10 mouse cellular contexts compared by ENCODE assay signal in genomic region chr2:127341159-127341558, GRCm38 (mm10). TPM values are rescaled to one million over a fixed set of nuclear protein-coding genes. Genes with fewer than 3 reads are reported as not detected.
DNase-seq lines count a peak whose midpoint lies in the region; ATAC-seq and TF ChIP-seq lines count a peak whose summit lies in the region.
"Had no signal": no experiment of that assay in that cellular context is flagged by ENCODE, and none has a peak within 500 bp of the region (broad histone marks: within the 10 kb centered on the region; RNA-seq: fewer than 3 reads in every experiment).

No protein-coding gene starts in this region.

- TF ChIP-seq POLR2A in bone marrow macrophage, adult 2 months (IDR thresholded peaks at IDR 0.05; ENCODE audit: borderline replicate concordance, low read depth, low read length): no peak

- no peak overlapping the region for H3K27ac ChIP-seq in heart, embryonic 12.5 days (ENCODE audit: poor library complexity, severe bottlenecking)
- H3K27ac ChIP-seq in bone marrow macrophage, adult 2 months (ENCODE audit: insufficient read depth, low read depth, low read length): no peak overlapping the region
- H3K27ac ChIP-seq in stomach, postnatal 0 days (replicated peaks): no peak overlapping the region
- H3K27ac ChIP-seq: hindbrain, embryonic 15.5 days had no signal

- no peak for ATAC-seq in heart, embryonic 12.5 days (ENCODE audit: insufficient number of reproducible peaks, low FRiP score)
- 0 out of 2 replicates have a peak, but pooled peaks have one; percentile 19 for ATAC-seq in megakaryocyte-erythroid progenitor cell, adult 5-6 weeks (replicated peaks; ENCODE audit: low FRiP score, low TSS enrichment, poor library complexity, severe bottlenecking)
- ATAC-seq in stomach, postnatal 0 days (ENCODE audit: low FRiP score, low TSS enrichment): 0 out of 2 replicates have a peak, but pooled peaks have one; percentile 27

- H3K9ac ChIP-seq in heart, embryonic 12.5 days: no peak overlapping the region
- H3K9ac ChIP-seq in stomach, postnatal 0 days (ENCODE audit: low read length): no peak overlapping the region
- H3K9ac ChIP-seq: hindbrain, embryonic 15.5 days had no signal

- no peak overlapping the region for H3K4me2 ChIP-seq in heart, embryonic 12.5 days
- no peak overlapping the region for H3K4me2 ChIP-seq in stomach, postnatal 0 days (replicated peaks; ENCODE audit: low read depth)
- H3K4me2 ChIP-seq: hindbrain, embryonic 15.5 days had no signal

- WGBS in heart, embryonic 12.5 days: 10% methylated on average over 3 of the region's 3 CpGs
- WGBS in stomach, postnatal 0 days: 4% methylated on average over 3 of the region's 3 CpGs

- peaks cover 13% of the 10 kb centered on the region for H3K27me3 ChIP-seq in heart, embryonic 12.5 days (replicated peaks)
- peaks cover 3% of the 10 kb centered on the region; the same call in 1 of the 2 replicates for H3K27me3 ChIP-seq in stomach, postnatal 0 days (ENCODE audit: control insufficient read depth, insufficient read depth, low read length)

- H3K4me1 ChIP-seq in heart, embryonic 12.5 days (replicated peaks): peaks cover 8% of the 10 kb centered on the region
- H3K4me1 ChIP-seq in bone marrow macrophage, adult 2 months (ENCODE audit: control insufficient read depth, insufficient read depth, low read length): peaks cover 11% of the 10 kb centered on the region
- H3K4me1 ChIP-seq in stomach, postnatal 0 days (replicated peaks; ENCODE audit: control insufficient read depth, insufficient read depth): 0 out of 2 replicates have a peak, but pooled peaks cover 2% of the 10 kb centered on the region

- no peaks in the 10 kb centered on the region for H3K36me3 ChIP-seq in heart, embryonic 12.5 days
- no peaks in the 10 kb centered on the region for H3K36me3 ChIP-seq in stomach, postnatal 0 days (ENCODE audit: control insufficient read depth, insufficient read depth, low read length)
- H3K36me3 ChIP-seq: hindbrain, embryonic 15.5 days had no signal

- H3K9me3 ChIP-seq in heart, embryonic 12.5 days (replicated peaks): no peaks in the 10 kb centered on the region
- H3K9me3 ChIP-seq in stomach, postnatal 0 days (ENCODE audit: control insufficient read depth, low read length): no peaks in the 10 kb centered on the region
- H3K9me3 ChIP-seq: hindbrain, embryonic 15.5 days had no signal

- peak; percentile 95 for TF ChIP-seq CTCF in bone marrow macrophage, adult 2 months (IDR thresholded peaks at IDR 0.05; ENCODE audit: low read depth, low read length)
- peak; percentile 91 for TF ChIP-seq CTCF in stomach, postnatal 0 days (IDR thresholded peaks at IDR 0.05; ENCODE audit: low read depth)

- TF ChIP-seq EP300 in stomach, postnatal 0 days (optimal IDR thresholded peaks at IDR 0.05): no peak

- H3K4me3 ChIP-seq in heart, embryonic 12.5 days: no peak overlapping the region
- H3K4me3 ChIP-seq in bone marrow macrophage, adult 2 months (ENCODE audit: insufficient read depth, low read length): no peak overlapping the region
- H3K4me3 ChIP-seq in stomach, postnatal 0 days (ENCODE audit: low read depth, low read length): no peak overlapping the region
- H3K4me3 ChIP-seq: hindbrain, embryonic 15.5 days had no signal

- peak; percentile 39 to 80 for DNase-seq in heart, adult 18-20 months
- DNase-seq in CD8-positive naive resting alpha-beta T cell, adult 2 months (ENCODE audit: low read depth in 2 of 2, low spot score in 2 of 2): peak; percentile 69 to 80
- peak; percentile 68 for DNase-seq in gastrocnemius, postnatal 10 days
- DNase-seq in layer of hippocampus, adult 9-10 months (ENCODE audit: low spot score): peak; percentile 38
- peak; percentile 58 for DNase-seq in stomach, postnatal 0 days (ENCODE audit: low spot score)

RNA-seq across cellular contexts. Expression of gene Astl, which starts 2.7 kb away (rescaled TPM):
- total RNA-seq in heart, adult 18-20 months (2021): not detected
- not detected in 2 replicates for polyA plus RNA-seq in heart, embryonic 12.5 days (2016; fragmentation: Nextera tagmentation; extraction: Ambion mirVana)
- polyA plus RNA-seq in bone marrow macrophage, adult 2 months (2012; ENCODE audit: insufficient read depth, insufficient read length, missing spikeins): 0.59 TPM in 1 of 2 replicates, not detected in the other
- under 1 TPM in 1 of 2 experiments, not detected in 1; 0.16 TPM for total RNA-seq in gastrocnemius, postnatal 10 days (2021)
- 0.40 TPM in 1 of 2 replicates, not detected in the other for total RNA-seq in megakaryocyte-erythroid progenitor cell, adult 5-6 weeks (2014; fragmentation: Nextera tagmentation)
- total RNA-seq in megakaryocyte-erythroid progenitor cell, adult 5-6 weeks (2017): not detected in 2 replicates
- not detected in 2 replicates for polyA plus RNA-seq in stomach, postnatal 0 days (2015; fragmentation: Nextera tagmentation; extraction: Ambion mirVana)
- total RNA-seq: adrenal gland, postnatal 4 days had no signal
- polyA plus RNA-seq: hindbrain, embryonic 15.5 days had no signal

RNA-seq across cellular contexts. Expression of gene Dusp2, which starts 5.2 kb away (rescaled TPM):
- 1 to 10 TPM in 1 of 2 experiments, under 1 TPM in 1; 0.57 to 2.0 TPM for total RNA-seq in heart, adult 18-20 months (2021)
- polyA plus RNA-seq in heart, embryonic 12.5 days (2016; fragmentation: Nextera tagmentation; extraction: Ambion mirVana): 23.8 and 26.3 TPM in 2 replicates
- polyA plus RNA-seq in bone marrow macrophage, adult 2 months (2012; ENCODE audit: insufficient read depth, insufficient read length, missing spikeins): 2.0 TPM in 2 replicates
- total RNA-seq in gastrocnemius, postnatal 10 days (2021): 1 to 10 TPM; 2.6 TPM
- total RNA-seq in megakaryocyte-erythroid progenitor cell, adult 5-6 weeks (2014; fragmentation: Nextera tagmentation): 18.4 and 29.2 TPM in 2 replicates
- total RNA-seq in megakaryocyte-erythroid progenitor cell, adult 5-6 weeks (2017): 33.5 and 35.8 TPM in 2 replicates
- polyA plus RNA-seq in stomach, postnatal 0 days (2015; fragmentation: Nextera tagmentation; extraction: Ambion mirVana): 2.6 and 3.2 TPM in 2 replicates

RNA-seq across cellular contexts. Expression of gene Adra2b, which starts 21.8 kb away (rescaled TPM):
- total RNA-seq in heart, adult 18-20 months (2021): under 1 TPM; 0.72 to 0.77 TPM
- polyA plus RNA-seq in heart, embryonic 12.5 days (2016; fragmentation: Nextera tagmentation; extraction: Ambion mirVana): 7.1 and 7.6 TPM in 2 replicates
- 0.13 TPM in 1 of 2 replicates, not detected in the other for polyA plus RNA-seq in bone marrow macrophage, adult 2 months (2012; ENCODE audit: insufficient read depth, insufficient read length, missing spikeins)
- total RNA-seq in gastrocnemius, postnatal 10 days (2021): 1 to 10 TPM; 1.4 to 1.8 TPM
- not detected in 2 replicates for total RNA-seq in megakaryocyte-erythroid progenitor cell, adult 5-6 weeks (2014; fragmentation: Nextera tagmentation)
- total RNA-seq in megakaryocyte-erythroid progenitor cell, adult 5-6 weeks (2017): not detected in 2 replicates
- polyA plus RNA-seq in stomach, postnatal 0 days (2015; fragmentation: Nextera tagmentation; extraction: Ambion mirVana): 0.36 and 0.57 TPM in 2 replicates

Comparison
In these comparisons a context has a peak if more than half of its experiments do, and no peak if none do; other contexts are left out.
1. RNA of gene Dusp2, which starts 5.2 kb away (total RNA-seq): 18.4 to 35.8 TPM in megakaryocyte-erythroid progenitor cell, adult 5-6 weeks; 2.6 TPM in gastrocnemius, postnatal 10 days and 0.57 to 2.0 TPM in heart, adult 18-20 months; every median in the first group is over 4 times any median in the second.
2. Peak in every context shown above with its lines, with median percentiles within 50 percentile points of each other: DNase-seq.